Mouse (Mus musculus): ENCODE measurements around the gene Tmem165. TPM values are rescaled to one million over a fixed set of nuclear protein-coding genes. Genes with fewer than 3 reads are reported as not detected.
A peak's percentile ranks its signal among the peaks of the same experiment; 100 is the strongest.

Gene Tmem165
- total RNA-seq, 2 experiments from 2014 or later = 28.4 to 34.4 TPM

GRCm38 (mm10) chr5:76170522-76170921 lies 13.2 kb upstream of the Tmem165 start:
- DNase-seq (ENCODE audit: low spot score in 2 of 2) = no peak

GRCm38 (mm10) chr5:76171039-76171438 lies 12.6 kb upstream of the Tmem165 start:
- DNase-seq (ENCODE audit: low spot score in 2 of 2) = no peak

GRCm38 (mm10) chr5:76175051-76175450 lies 8.6 kb upstream of the Tmem165 start:
- no peak for DNase-seq (ENCODE audit: low spot score in 2 of 2)

GRCm38 (mm10) chr5:76176411-76176810 lies 7.3 kb upstream of the Tmem165 start:
- no peak for DNase-seq (ENCODE audit: low spot score in 2 of 2)

GRCm38 (mm10) chr5:76176841-76177240 lies 6.8 kb upstream of the Tmem165 start:
- DNase-seq (ENCODE audit: low spot score in 2 of 2) = no peak

- no peak for DNase-seq (ENCODE audit: low spot score in 2 of 2)
Measured at GRCm38 (mm10) chr5:76177664-76178063, 6.0 kb upstream of the Tmem165 start.

- no peak for DNase-seq (ENCODE audit: low spot score in 2 of 2)
Measured at GRCm38 (mm10) chr5:76179171-76179570, 4.5 kb upstream of the Tmem165 start.

- no peak for DNase-seq (ENCODE audit: low spot score in 2 of 2)
Measured at GRCm38 (mm10) chr5:76179791-76180190, 3.9 kb upstream of the Tmem165 start.

GRCm38 (mm10) chr5:76182326-76182725 lies 1.4 kb upstream of the Tmem165 start:
- DNase-seq (ENCODE audit: low spot score in 2 of 2) = no peak

GRCm38 (mm10) chr5:76183043-76183749 lies 484 bp upstream of the Tmem165 start:
- DNase-seq (ENCODE audit: low spot score in 2 of 2) = no peak

- DNase-seq (ENCODE audit: low spot score in 2 of 2) = peak; percentile 70 to 73
Measured at GRCm38 (mm10) chr5:76184286-76185080, 803 bp downstream of the Tmem165 start.

- no peak for DNase-seq (ENCODE audit: low spot score in 2 of 2)
Measured at GRCm38 (mm10) chr5:76187885-76188284, 4.2 kb downstream of the Tmem165 start.

- DNase-seq (ENCODE audit: low spot score in 2 of 2) = no peak
Measured at GRCm38 (mm10) chr5:76190609-76191008, 6.9 kb downstream of the Tmem165 start.

- DNase-seq (ENCODE audit: low spot score in 2 of 2) = no peak
Measured at GRCm38 (mm10) chr5:76193075-76193474, 9.4 kb downstream of the Tmem165 start.

- DNase-seq (ENCODE audit: low spot score in 2 of 2) = no peak
Measured at GRCm38 (mm10) chr5:76194377-76194945, 10.8 kb downstream of the Tmem165 start.

GRCm38 (mm10) chr5:76199346-76199745 lies 15.7 kb downstream of the Tmem165 start:
- no peak for DNase-seq (ENCODE audit: low spot score in 2 of 2)

- DNase-seq (ENCODE audit: low spot score in 2 of 2) = no peak
Measured at GRCm38 (mm10) chr5:76203171-76203570, 19.5 kb downstream of the Tmem165 start.

GRCm38 (mm10) chr5:76205886-76206285 lies 22.2 kb downstream of the Tmem165 start:
- no peak for DNase-seq (ENCODE audit: low spot score in 2 of 2)

- no peak for DNase-seq (ENCODE audit: low spot score in 2 of 2)
Measured at GRCm38 (mm10) chr5:76208066-76208465, 24.4 kb downstream of the Tmem165 start.

GRCm38 (mm10) chr5:76216691-76217090 lies 33.0 kb downstream of the Tmem165 start:
- no peak for DNase-seq (ENCODE audit: low spot score in 2 of 2)

- DNase-seq (ENCODE audit: low spot score in 2 of 2) = no peak
Measured at GRCm38 (mm10) chr5:76231171-76231855, 47.6 kb downstream of the Tmem165 start.

Measured in adrenal gland, adult 18-20 months (tissue).